Comparison of ENCODE assay signal across 19 mouse cellular contexts in the genomic region with DNA sequence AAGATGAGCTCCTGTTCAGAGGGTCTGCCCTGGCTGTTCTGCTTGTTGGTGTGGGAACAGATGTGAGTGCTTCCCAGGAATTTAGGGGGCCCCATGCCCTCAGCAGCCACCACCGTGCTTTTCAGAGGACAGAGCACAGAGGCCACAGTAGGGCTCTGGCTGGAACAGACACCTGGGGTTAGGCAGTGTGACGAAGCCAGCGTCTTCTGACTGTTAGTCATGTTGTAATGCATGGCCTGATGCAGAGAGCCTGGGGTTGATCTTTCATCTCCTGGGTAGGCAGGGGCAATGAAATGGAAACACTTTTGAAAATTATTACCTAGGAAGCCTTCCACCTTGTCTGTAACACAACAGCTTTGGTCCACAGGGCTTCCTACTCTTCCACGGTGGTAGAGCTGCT. TPM values are rescaled to one million over a fixed set of nuclear protein-coding genes. Genes with fewer than 3 reads are reported as not detected.
DNase-seq lines count a peak whose midpoint lies in the region; ATAC-seq and TF ChIP-seq lines count a peak whose summit lies in the region.
"Had no signal": no experiment of that assay in that cellular context is flagged by ENCODE, and none has a peak within 500 bp of the region (broad histone marks: within the 10 kb centered on the region; RNA-seq: fewer than 3 reads in every experiment).

No protein-coding gene starts in this region.

- peak; percentile 95 for ATAC-seq in kidney, embryonic 16.5 days (ENCODE audit: low FRiP score, low TSS enrichment)
- no peak for ATAC-seq in hindbrain, embryonic 16.5 days
- no peak for ATAC-seq in heart, embryonic 12.5 days (ENCODE audit: insufficient number of reproducible peaks, low FRiP score)
- ATAC-seq: intestine, postnatal 0 days; liver, embryonic 12.5 days; midbrain, embryonic 16.5 days had no signal

- TF ChIP-seq CTCF in thymus, adult 2 months (IDR thresholded peaks at IDR 0.05; ENCODE audit: borderline replicate concordance, control insufficient read depth, extremely low read depth, insufficient read depth, low read length, poor library complexity) = no peak

- no peak overlapping the region for H3K9ac ChIP-seq in kidney, embryonic 16.5 days (replicated peaks; ENCODE audit: low read length)
- H3K9ac ChIP-seq in hindbrain, embryonic 16.5 days (ENCODE audit: low read depth, low read length) = no peak overlapping the region
- no peak overlapping the region for H3K9ac ChIP-seq in heart, embryonic 12.5 days
- H3K9ac ChIP-seq: hindbrain, embryonic 15.5 days; liver, embryonic 12.5 days; lung, embryonic 14.5 days had no signal

- H3K36me3 ChIP-seq in kidney, embryonic 16.5 days (ENCODE audit: insufficient read depth, low read length) = no peaks in the 10 kb centered on the region
- no peaks in the 10 kb centered on the region for H3K36me3 ChIP-seq in thymus, adult 2 months (ENCODE audit: control insufficient read depth, insufficient read depth, low read length)
- no peaks in the 10 kb centered on the region for H3K36me3 ChIP-seq in hindbrain, embryonic 16.5 days (ENCODE audit: control insufficient read depth, insufficient read depth, low read length)
- no peaks in the 10 kb centered on the region for H3K36me3 ChIP-seq in heart, embryonic 12.5 days
- H3K36me3 ChIP-seq: hindbrain, embryonic 15.5 days; liver, embryonic 12.5 days had no signal

- 49% methylated on average over 4 of the region's 4 CpGs for WGBS in kidney, embryonic 16.5 days
- WGBS in thymus, adult 2 months = 42% methylated on average over 4 of the region's 4 CpGs
- 71% methylated on average over 4 of the region's 4 CpGs for WGBS in hindbrain, embryonic 16.5 days
- WGBS in heart, embryonic 12.5 days = 75% methylated on average over 4 of the region's 4 CpGs

- peak; percentile 41 to 44 for DNase-seq in spleen, postnatal 36 days (ENCODE audit: low spot score in 2 of 2)
- no peak for DNase-seq in spleen, postnatal 4 days (ENCODE audit: low spot score in 2 of 2)
- DNase-seq in thymus, adult 2 months = peak; percentile 32
- no peak for DNase-seq in lung, postnatal 36 days
- DNase-seq: adrenal gland, adult 2 months; cerebellum, postnatal 25 days; gastrocnemius, postnatal 10 days; heart, postnatal 14 days; layer of hippocampus, postnatal 36 days; left cerebral cortex, postnatal 4 days; lung, embryonic 14.5 days had no signal

- H3K4me3 ChIP-seq in kidney, embryonic 16.5 days (ENCODE audit: low read length) = no peak overlapping the region
- no peak overlapping the region for H3K4me3 ChIP-seq in thymus, adult 2 months (ENCODE audit: control insufficient read depth, insufficient read depth, low read length)
- no peak overlapping the region for H3K4me3 ChIP-seq in hindbrain, embryonic 16.5 days (ENCODE audit: low read length)
- no peak overlapping the region for H3K4me3 ChIP-seq in heart, embryonic 12.5 days
- H3K4me3 ChIP-seq: hindbrain, embryonic 15.5 days; liver, embryonic 12.5 days had no signal

- H3K9me3 ChIP-seq in kidney, embryonic 16.5 days (ENCODE audit: low read length) = no peaks in the 10 kb centered on the region
- H3K9me3 ChIP-seq in hindbrain, embryonic 16.5 days (ENCODE audit: control insufficient read depth, low read length) = no peaks in the 10 kb centered on the region
- H3K9me3 ChIP-seq in heart, embryonic 12.5 days (replicated peaks) = no peaks in the 10 kb centered on the region
- H3K9me3 ChIP-seq: hindbrain, embryonic 15.5 days; liver, embryonic 12.5 days had no signal

- no peak overlapping the region for H3K4me2 ChIP-seq in kidney, embryonic 16.5 days (replicated peaks; ENCODE audit: low read depth, low read length)
- no peak overlapping the region for H3K4me2 ChIP-seq in hindbrain, embryonic 16.5 days (ENCODE audit: low read length)
- H3K4me2 ChIP-seq in heart, embryonic 12.5 days = no peak overlapping the region
- H3K4me2 ChIP-seq: hindbrain, embryonic 15.5 days; liver, embryonic 12.5 days; lung, embryonic 14.5 days had no signal

- peak overlapping the region; percentile 72 for H3K27ac ChIP-seq in kidney, embryonic 16.5 days (ENCODE audit: low read length)
- H3K27ac ChIP-seq in thymus, adult 2 months (ENCODE audit: control insufficient read depth, insufficient read depth, low read length) = peak overlapping the region; percentile 94
- H3K27ac ChIP-seq in hindbrain, embryonic 16.5 days (ENCODE audit: low read depth, low read length) = no peak overlapping the region
- no peak overlapping the region for H3K27ac ChIP-seq in heart, embryonic 12.5 days (ENCODE audit: poor library complexity, severe bottlenecking)
- H3K27ac ChIP-seq: hindbrain, embryonic 15.5 days; liver, embryonic 12.5 days; macrophage had no signal

- no peaks in the 10 kb centered on the region for H3K27me3 ChIP-seq in kidney, embryonic 16.5 days (ENCODE audit: insufficient read depth, low read length)
- no peaks in the 10 kb centered on the region for H3K27me3 ChIP-seq in thymus, adult 2 months (ENCODE audit: control insufficient read depth, insufficient read depth, low read length)
- H3K27me3 ChIP-seq in hindbrain, embryonic 16.5 days (replicated peaks; ENCODE audit: control insufficient read depth, insufficient read depth, low read length) = no peaks in the 10 kb centered on the region; the same call in 1 of the 2 replicates
- no peaks in the 10 kb centered on the region for H3K27me3 ChIP-seq in heart, embryonic 12.5 days (replicated peaks)

- H3K4me1 ChIP-seq in kidney, embryonic 16.5 days (ENCODE audit: insufficient read depth, low read length) = peaks cover 26% of the 10 kb centered on the region
- H3K4me1 ChIP-seq in thymus, adult 2 months (replicated peaks; ENCODE audit: control insufficient read depth, insufficient read depth, low read length) = peaks cover 84% of the 10 kb centered on the region
- H3K4me1 ChIP-seq in hindbrain, embryonic 16.5 days (ENCODE audit: control insufficient read depth, insufficient read depth, low read depth, low read length) = no peaks in the 10 kb centered on the region
- peaks cover 10% of the 10 kb centered on the region; the same call in 1 of the 2 replicates for H3K4me1 ChIP-seq in heart, embryonic 12.5 days (replicated peaks)
- H3K4me1 ChIP-seq: hindbrain, embryonic 15.5 days had no signal

- no peak for TF ChIP-seq POLR2A in thymus, adult 2 months (IDR thresholded peaks at IDR 0.05; ENCODE audit: control insufficient read depth, extremely low read depth, insufficient read depth, low read length, poor library complexity)

RNA-seq across cellular contexts. Expression of a gene that starts 25.4 kb away (rescaled TPM):
- 76.2 and 80.2 TPM in 2 replicates for polyA plus RNA-seq in kidney, embryonic 16.5 days (2015; fragmentation: Nextera tagmentation; extraction: Ambion mirVana)
- polyA plus RNA-seq in thymus, adult 2 months (2012; rRNA removed) = 272 and 400 TPM in 2 replicates
- polyA plus RNA-seq in hindbrain, embryonic 16.5 days (2015; fragmentation: Nextera tagmentation; extraction: Ambion mirVana) = 15.6 and 22.5 TPM in 2 replicates
- polyA plus RNA-seq in heart, embryonic 12.5 days (2016; fragmentation: Nextera tagmentation; extraction: Ambion mirVana) = 65.6 and 68.1 TPM in 2 replicates

Comparison
In these comparisons a context has a peak if more than half of its experiments do, and no peak if none do; other contexts are left out.
1. DNase-seq: peak in spleen, postnatal 36 days (2 of 2) and thymus, adult 2 months (single experiment); none in spleen, postnatal 4 days (0 of 2) and lung, postnatal 36 days (single experiment).
2. H3K27ac ChIP-seq: peak in kidney, embryonic 16.5 days (single experiment) and thymus, adult 2 months (single experiment); none in hindbrain, embryonic 16.5 days (single experiment) and heart, embryonic 12.5 days (single experiment).